Mouse (Mus musculus) kidney, adult 2 months (tissue): ENCODE measurements at regions not wholly inside any gene's neighbourhood (a gene's known extent, or its start where the extent isn't known, plus 50 kb on each side); places are given as distances from the start of the nearest gene placed in this dataset.

ENCODE experiments used
- CTCF ChIP-seq: fragments of 200-500 bp; conservative IDR thresholded peaks from 2 replicates; pipeline ENCODE4 v1.5.1; 2011; ENCODE audit warnings: low read depth, mild to moderate bottlenecking, control low read depth, low read length, moderate library complexity, mixed read lengths; ENCODE audit not compliant: insufficient read depth, insufficient read length
- POLR2A ChIP-seq: fragments of 200-500 bp; IDR thresholded peaks from one replicate; pipeline ENCODE4 v1.6.1; 2011; ENCODE audit warnings: low read depth, low read length, control low read depth

GRCm38 (mm10) chr4:26259230-26260029 lies 87.3 kb downstream of the Manea start:
- no peak for TF ChIP-seq POLR2A
- TF ChIP-seq CTCF: no peak
